Mouse (Mus musculus): ENCODE results near the gene Zfp286.

DNA sequence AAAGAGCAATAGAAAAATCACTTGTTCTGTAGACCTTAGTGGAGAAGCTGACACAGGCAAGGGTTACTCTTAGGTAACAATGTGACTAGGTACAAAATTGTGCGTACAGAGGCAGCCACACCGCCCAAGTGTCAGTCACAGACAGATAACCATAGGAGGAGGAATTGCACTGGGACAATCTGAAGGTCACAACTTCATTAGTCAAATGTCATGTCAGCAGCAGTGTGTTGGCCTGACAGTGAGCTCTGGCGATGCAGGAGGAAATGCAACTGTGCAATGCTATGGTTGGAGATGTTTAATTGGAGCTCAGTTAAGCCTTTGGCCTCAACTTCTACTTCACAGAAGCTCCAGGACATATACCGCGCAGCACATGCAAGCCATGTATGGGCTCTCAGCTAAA is 78.6 kb downstream of the Zfp286 start:
- TF ChIP-seq CTCF (IDR thresholded peaks at IDR 0.05; ENCODE audit: low read depth) (no peak), EP300 (IDR thresholded peaks at IDR 0.05; ENCODE audit: low read depth) (no peak)

Measured in liver, postnatal 0 days (tissue).